Mouse (Mus musculus): Measurements from ENCODE around the gene Slc33a1. TPM values are rescaled to one million over a fixed set of nuclear protein-coding genes. Genes with fewer than 3 reads are reported as not detected.

The Slc33a1 gene
- polyA plus RNA-seq, 1 experiment from 2014 or later: 45.2 TPM

GRCm38 (mm10) chr3:63928878-63929859 lies 35.4 kb downstream of the Slc33a1 start, which contains the start of gene E130311K13Rik:
Gene E130311K13Rik (minus strand): TSS chr3:63929472.
- 5% methylated on average over 48 of the region's 48 CpGs for WGBS
- DNase-seq (ENCODE audit: low spot score) (peak; percentile 86), ATAC-seq (replicated peaks; ENCODE audit: low FRiP score, low read depth) (peak; percentile 97)
- no peaks in the 10 kb centered on the region for H3K27me3 ChIP-seq (ENCODE audit: insufficient read depth, low read length)
- TF ChIP-seq CTCF (IDR thresholded peaks at IDR 0.05; ENCODE audit: low read depth): peak; percentile 94
- peak within 1 kb of the TSS; percentile 86 for H3K9ac ChIP-seq (ENCODE audit: low read depth, low read length)
- peaks cover 5% of the 10 kb centered on the region; the same call in 1 of the 2 replicates for H3K36me3 ChIP-seq (ENCODE audit: insufficient read depth, low read length)
- peak within 1 kb of the TSS; percentile 81 for H3K27ac ChIP-seq
- H3K4me2 ChIP-seq (ENCODE audit: low read length): peak within 1 kb of the TSS; percentile 81
- no peaks in the 10 kb centered on the region for H3K9me3 ChIP-seq (replicated peaks; ENCODE audit: low read length)
- H3K4me1 ChIP-seq (replicated peaks; ENCODE audit: insufficient read depth, low read length): no peaks in the 10 kb centered on the region
- peak within 1 kb of the TSS; percentile 63 for H3K4me3 ChIP-seq (replicated peaks; ENCODE audit: low read depth, low read length)

- Histone ChIP-seq H3K9me3 (replicated peaks; ENCODE audit: low read length) (no peaks in the 10 kb centered on the region), H3K27me3 (ENCODE audit: insufficient read depth, low read length) (no peaks in the 10 kb centered on the region), H3K4me1 (replicated peaks; ENCODE audit: insufficient read depth, low read length) (no peaks in the 10 kb centered on the region), H3K9ac (ENCODE audit: low read depth, low read length) (no peak overlapping the region), H3K4me2 (ENCODE audit: low read length) (no peak overlapping the region), H3K27ac (no peak overlapping the region), H3K36me3 (ENCODE audit: insufficient read depth, low read length) (peaks cover 12% of the 10 kb centered on the region; the same call in 1 of the 2 replicates), H3K4me3 (replicated peaks; ENCODE audit: low read depth, low read length) (no peak overlapping the region)
- TF ChIP-seq CTCF (IDR thresholded peaks at IDR 0.05; ENCODE audit: low read depth): peak; percentile 68
- ATAC-seq (replicated peaks; ENCODE audit: low FRiP score, low read depth) (no peak), DNase-seq (ENCODE audit: low spot score) (peak; percentile 20)
- WGBS: 67% methylated on average over 3 of the region's 3 CpGs
Measured at GRCm38 (mm10) chr3:63919634-63920033, 44.9 kb downstream of the Slc33a1 start.

DNA sequence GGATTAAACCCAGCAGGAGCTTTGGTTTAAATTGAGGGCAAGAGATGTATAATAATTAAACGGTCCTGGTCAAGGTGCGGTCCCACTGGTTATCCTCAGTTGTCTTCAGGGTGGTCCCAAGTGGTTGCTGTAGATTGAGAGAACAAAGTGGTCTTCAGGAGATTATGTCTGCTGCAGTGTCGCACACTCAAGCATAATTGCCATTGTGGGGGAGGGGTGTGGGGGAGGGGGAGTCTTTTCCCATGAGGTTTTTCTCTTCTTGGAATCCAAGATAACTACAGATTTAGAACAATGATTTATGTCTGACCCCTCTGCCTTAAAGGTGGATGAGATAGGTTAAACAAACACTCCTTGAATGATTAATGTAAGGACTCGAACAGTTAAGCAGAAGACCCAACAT lies 54.3 kb downstream of the Slc33a1 start:
- 50% methylated on average over 4 of the region's 4 CpGs for WGBS
- no peak for TF ChIP-seq CTCF (IDR thresholded peaks at IDR 0.05; ENCODE audit: low read depth)
- Histone ChIP-seq H3K27ac (no peak overlapping the region), H3K27me3 (ENCODE audit: insufficient read depth, low read length) (no peaks in the 10 kb centered on the region), H3K4me3 (replicated peaks; ENCODE audit: low read depth, low read length) (no peak overlapping the region), H3K9ac (ENCODE audit: low read depth, low read length) (no peak overlapping the region), H3K9me3 (replicated peaks; ENCODE audit: low read length) (no peaks in the 10 kb centered on the region), H3K4me2 (ENCODE audit: low read length) (no peak overlapping the region), H3K36me3 (ENCODE audit: insufficient read depth, low read length) (peaks cover 4% of the 10 kb centered on the region; the same call in 1 of the 2 replicates), H3K4me1 (replicated peaks; ENCODE audit: insufficient read depth, low read length) (no peaks in the 10 kb centered on the region)
- no peak for ATAC-seq (replicated peaks; ENCODE audit: low FRiP score, low read depth)
- no peak for DNase-seq (ENCODE audit: low spot score)

DNA sequence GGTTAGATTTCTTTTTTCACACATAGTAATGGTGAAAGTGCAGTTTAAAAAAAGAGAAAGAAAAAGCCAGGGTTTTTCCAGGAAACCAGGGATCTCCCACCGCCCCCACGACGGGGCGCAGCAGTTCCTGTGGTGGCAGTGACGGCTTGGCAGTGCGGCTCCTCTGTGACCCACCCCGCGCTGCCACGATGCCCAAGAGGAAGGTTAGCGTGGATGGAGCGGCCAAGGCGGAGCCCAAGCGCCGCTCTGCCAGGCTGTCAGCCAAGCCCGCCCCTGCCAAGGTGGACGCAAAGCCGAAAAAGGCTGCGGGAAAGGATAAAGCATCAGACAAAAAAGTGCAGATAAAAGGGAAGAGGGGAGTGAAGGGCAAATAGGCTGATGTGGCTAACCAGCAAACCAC lies 59.3 kb downstream of the Slc33a1 start:
- no peak for TF ChIP-seq CTCF (IDR thresholded peaks at IDR 0.05; ENCODE audit: low read depth)
- no peak for ATAC-seq (replicated peaks; ENCODE audit: low FRiP score, low read depth)
- no peaks in the 10 kb centered on the region for H3K36me3 ChIP-seq (ENCODE audit: insufficient read depth, low read length)

GRCm38 (mm10) chr3:63904157-63904556 lies 60.4 kb downstream of the Slc33a1 start:
- DNase-seq (ENCODE audit: low spot score) (no peak), ATAC-seq (replicated peaks; ENCODE audit: low FRiP score, low read depth) (no peak)
- Histone ChIP-seq H3K4me2 (ENCODE audit: low read length) (no peak overlapping the region), H3K9me3 (replicated peaks; ENCODE audit: low read length) (no peaks in the 10 kb centered on the region), H3K4me3 (replicated peaks; ENCODE audit: low read depth, low read length) (no peak overlapping the region), H3K27me3 (ENCODE audit: insufficient read depth, low read length) (no peaks in the 10 kb centered on the region), H3K27ac (peak overlapping the region; percentile 65), H3K4me1 (replicated peaks; ENCODE audit: insufficient read depth, low read length) (no peaks in the 10 kb centered on the region), H3K9ac (ENCODE audit: low read depth, low read length) (no peak overlapping the region), H3K36me3 (ENCODE audit: insufficient read depth, low read length) (no peaks in the 10 kb centered on the region)
- 69% methylated on average over 2 of the region's 2 CpGs for WGBS
- no peak for TF ChIP-seq CTCF (IDR thresholded peaks at IDR 0.05; ENCODE audit: low read depth)

More for the DNA sequence above, 59.3 kb downstream of the Slc33a1 start:
- Histone ChIP-seq H3K9ac (ENCODE audit: low read depth, low read length) (0 out of 2 replicates have a peak overlapping the region, but pooled peaks have one; percentile 27), H3K4me3 (replicated peaks; ENCODE audit: low read depth, low read length) (peak overlapping the region; percentile 34), H3K9me3 (replicated peaks; ENCODE audit: low read length) (no peaks in the 10 kb centered on the region), H3K4me2 (ENCODE audit: low read length) (peak overlapping the region; percentile 71), H3K27ac (no peak overlapping the region), H3K27me3 (ENCODE audit: insufficient read depth, low read length) (no peaks in the 10 kb centered on the region), H3K4me1 (replicated peaks; ENCODE audit: insufficient read depth, low read length) (no peaks in the 10 kb centered on the region)
- peak; percentile 6 for DNase-seq (ENCODE audit: low spot score)
- WGBS: 2% methylated on average over 18 of the region's 18 CpGs

GRCm38 (mm10) chr3:63900021-63900571 lies 64.5 kb downstream of the Slc33a1 start:
- H3K27me3 ChIP-seq (ENCODE audit: insufficient read depth, low read length): no peaks in the 10 kb centered on the region
- no peak overlapping the region for H3K9ac ChIP-seq (ENCODE audit: low read depth, low read length)
- no peaks in the 10 kb centered on the region for H3K36me3 ChIP-seq (ENCODE audit: insufficient read depth, low read length)
- no peaks in the 10 kb centered on the region for H3K9me3 ChIP-seq (replicated peaks; ENCODE audit: low read length)
- WGBS: 3% methylated on average over 12 of the region's 12 CpGs
- H3K4me1 ChIP-seq (replicated peaks; ENCODE audit: insufficient read depth, low read length): no peaks in the 10 kb centered on the region
- peak overlapping the region; percentile 75 for H3K4me2 ChIP-seq (ENCODE audit: low read length)
- H3K4me3 ChIP-seq (replicated peaks; ENCODE audit: low read depth, low read length): peak overlapping the region; percentile 50; the same call in 1 of the 2 replicates
- no peak for TF ChIP-seq CTCF (IDR thresholded peaks at IDR 0.05; ENCODE audit: low read depth)
- DNase-seq (ENCODE audit: low spot score): peak; percentile 78
- peak; percentile 60 for ATAC-seq (replicated peaks; ENCODE audit: low FRiP score, low read depth)
- H3K27ac ChIP-seq: peak overlapping the region; percentile 1; the same call in 1 of the 2 replicates
